Mouse (Mus musculus) liver, embryonic 14.5 days (tissue): ENCODE results near the gene Fzr1.

Experiments
- CTCF ChIP-seq: IDR thresholded peaks from 2 replicates; pipeline ENCODE4 v1.5.1; 2016; ENCODE audit warnings: antibody characterized with exemption, low read depth, control low read depth
- EP300 ChIP-seq: IDR thresholded peaks from 2 replicates; pipeline ENCODE4 v1.6.1; 2016; ENCODE audit warnings: antibody characterized with exemption, low read depth

- TF ChIP-seq CTCF (no peak), EP300 (no peak)
Observed at GRCm38 (mm10) chr10:81415146-81415545, 36.8 kb upstream of the Fzr1 start.
